Mouse (Mus musculus) hindbrain, postnatal 0 days (tissue): Measurements from ENCODE around the gene Trcg1. TPM values are rescaled to one million over a fixed set of nuclear protein-coding genes. Genes with fewer than 3 reads are reported as not detected.
A peak's percentile ranks its signal among the peaks of the same experiment; 100 is the strongest.

Experiments used
- ATAC-seq: fragments of 200-750 bp; cut with Nextera tagmentation; 2 replicates; pipeline ENCODE4 v1.8.0; 2017; ENCODE audit warnings: mild to moderate bottlenecking, moderate TSS enrichment, moderate library complexity
- DNase-seq: peaks from one replicate; pipeline ENCODE4 v3.0.0-alpha.2; 2015; ENCODE audit warnings: low spot score
- H3K27ac ChIP-seq: fragments of 300-500 bp; sonication (generic); 2 replicates; pipeline ENCODE4 v1.5.1; 2014; ENCODE audit warnings: mild to moderate bottlenecking
- H3K27me3 ChIP-seq: fragments of 300-500 bp; sonication (generic); 2 replicates; pipeline ENCODE4 v1.6.1; 2014; ENCODE audit warnings: low read length, mixed read lengths; ENCODE audit not compliant: insufficient read depth
- H3K36me3 ChIP-seq: fragments of 300-500 bp; sonication (generic); 2 replicates; pipeline ENCODE4 v1.6.1; 2014; ENCODE audit warnings: low read length, mixed read lengths; ENCODE audit not compliant: insufficient read depth
- H3K4me1 ChIP-seq: fragments of 300-500 bp; sonication (generic); 2 replicates; pipeline ENCODE4 v1.6.1; 2014; ENCODE audit warnings: antibody characterized with exemption, low read length, mixed read lengths; ENCODE audit not compliant: insufficient read depth
- H3K4me2 ChIP-seq: fragments of 300-500 bp; sonication (generic); 2 replicates; pipeline ENCODE4 v1.6.1; 2014; ENCODE audit warnings: low read depth, mild to moderate bottlenecking, low read length, moderate library complexity, mixed read lengths
- H3K4me3 ChIP-seq: fragments of 300-500 bp; sonication (generic); 2 replicates; pipeline ENCODE4 v1.5.1; 2014; ENCODE audit warnings: low read length
- H3K9ac ChIP-seq: fragments of 300-500 bp; sonication (generic); replicated peaks from 2 replicates; pipeline ENCODE4 v1.6.1; 2014; ENCODE audit warnings: mild to moderate bottlenecking, low read length, moderate library complexity, mixed read lengths
- H3K9me3 ChIP-seq: fragments of 300-500 bp; sonication (generic); 2 replicates; pipeline ENCODE4 v1.6.1; 2016; ENCODE audit warnings: low read length, mixed read lengths
- CTCF ChIP-seq: IDR thresholded peaks from 2 replicates; pipeline ENCODE4 v1.5.1; 2016; ENCODE audit warnings: antibody characterized with exemption, control low read depth, low read depth
- WGBS: fragments of 180-500 bp; shearing (Covaris S2); extraction: QIAGEN DNeasy Blood & Tissue Kit; methylation state at CpG from one replicate; pipeline ENCODE4 v1.1.7; 2014; 5-methylcytosine and 5-hydroxymethylcytosine counted together
- polyA plus RNA-seq: library from polyadenylated mRNA; unstranded; fragments of >200 nt; fragmentation: Nextera tagmentation; extraction: Ambion mirVana; gene quantifications from 2 replicates; pipeline ENCODE4 v1.2.1, GENCODE M21; 2015
- total RNA-seq: library from RNA; depleted of rRNA; stranded (reverse); fragments of >200 nt; gene quantifications from 2 replicates; pipeline ENCODE4 v1.2.3, GENCODE M21; 2014

Trcg1 gene
- total and polyA plus RNA-seq, 2 experiments from 2014 or later, result not detected

GRCm38 (mm10) chr9:57260940-57261339 is 24.6 kb downstream of the Trcg1 start:
- TF ChIP-seq CTCF, result no peak
- Histone ChIP-seq H3K27ac (no peak overlapping the region), H3K9ac (peak overlapping the region; percentile 67; the same call in 1 of the 2 replicates), H3K4me1 (no peaks in the 10 kb centered on the region; the same call in 1 of the 2 replicates), H3K9me3 (no peaks in the 10 kb centered on the region), H3K4me3 (peak overlapping the region; percentile 70), H3K36me3 (no peaks in the 10 kb centered on the region), H3K4me2 (peak overlapping the region; percentile 97), H3K27me3 (no peaks in the 10 kb centered on the region)
- 32% methylated on average over 12 of the region's 12 CpGs for WGBS
- DNase-seq (no peak), ATAC-seq (no peak)

GRCm38 (mm10) chr9:57261516-57261912 is 25.2 kb downstream of the Trcg1 start:
- TF ChIP-seq CTCF, result no peak
- Histone ChIP-seq H3K4me1 (no peaks in the 10 kb centered on the region; the same call in 1 of the 2 replicates), H3K9me3 (no peaks in the 10 kb centered on the region), H3K27me3 (no peaks in the 10 kb centered on the region), H3K27ac (peak overlapping the region; percentile 69; the same call in 1 of the 2 replicates), H3K4me2 (peak overlapping the region; percentile 97), H3K4me3 (peak overlapping the region; percentile 70), H3K36me3 (no peaks in the 10 kb centered on the region), H3K9ac (peak overlapping the region; percentile 67)
- 2% methylated on average over 26 of the region's 26 CpGs for WGBS
- DNase-seq (peak; percentile 32), ATAC-seq (peak; percentile 11)

- no peaks in the 10 kb centered on the region for H3K9me3 ChIP-seq
- WGBS, result under 1% methylated on average over 68 of the region's 87 CpGs
- no peaks in the 10 kb centered on the region for H3K36me3 ChIP-seq
- DNase-seq, result peak; percentile 67
- peak within 1 kb of the TSS; percentile 97 for H3K4me2 ChIP-seq
- ATAC-seq, result peak; percentile 78
- H3K9ac ChIP-seq, result peak within 1 kb of the TSS; percentile 67
- no peak; the same call in 1 of the 2 replicates for TF ChIP-seq CTCF
- peak within 1 kb of the TSS; percentile 69 for H3K27ac ChIP-seq
- H3K4me1 ChIP-seq, result peaks cover 1% of the 10 kb centered on the region; the same call in 1 of the 2 replicates
- H3K27me3 ChIP-seq, result no peaks in the 10 kb centered on the region
- peak within 1 kb of the TSS; percentile 70 for H3K4me3 ChIP-seq
Measured at GRCm38 (mm10) chr9:57261913-57262794, 25.8 kb downstream of the Trcg1 start, which contains the start of gene 1700017B05Rik. Gene 1700017B05Rik, minus strand, starts transcription at chr9:57262612.

- WGBS, result 52% methylated on average over 13 of the region's 13 CpGs
- no peak for TF ChIP-seq CTCF
- no peaks in the 10 kb centered on the region for H3K27me3 ChIP-seq
Measured at GRCm38 (mm10) chr9:57262795-57263684, 26.7 kb downstream of the Trcg1 start.

GRCm38 (mm10) chr9:57265125-57265524 is 28.8 kb downstream of the Trcg1 start:
- no peak for TF ChIP-seq CTCF
- ATAC-seq, result no peak
- no peaks in the 10 kb centered on the region for H3K9me3 ChIP-seq
- DNase-seq, result no peak
- H3K4me2 ChIP-seq, result no peak overlapping the region
- H3K27ac ChIP-seq, result no peak overlapping the region
- no peaks in the 10 kb centered on the region for H3K27me3 ChIP-seq
- H3K4me1 ChIP-seq, result peaks cover 5% of the 10 kb centered on the region; the same call in 1 of the 2 replicates
- 38% methylated on average over 5 of the region's 5 CpGs for WGBS
- no peaks in the 10 kb centered on the region for H3K36me3 ChIP-seq
- H3K9ac ChIP-seq, result no peak overlapping the region
- H3K4me3 ChIP-seq, result no peak overlapping the region

More at GRCm38 (mm10) chr9:57262795-57263684, 26.7 kb downstream of the Trcg1 start:
- peaks cover 5% of the 10 kb centered on the region; the same call in 1 of the 2 replicates for H3K4me1 ChIP-seq
- no peak overlapping the region for H3K27ac ChIP-seq
- no peak for ATAC-seq
- no peaks in the 10 kb centered on the region for H3K9me3 ChIP-seq
- peak overlapping the region; percentile 70 for H3K4me3 ChIP-seq
- H3K9ac ChIP-seq, result peak overlapping the region; percentile 67
- no peak for DNase-seq
- peak overlapping the region; percentile 97 for H3K4me2 ChIP-seq
- H3K36me3 ChIP-seq, result no peaks in the 10 kb centered on the region

- 35% methylated on average over 5 of the region's 5 CpGs for WGBS
Measured at GRCm38 (mm10) chr9:57267421-57267820, 31.1 kb downstream of the Trcg1 start.

More at GRCm38 (mm10) chr9:57267421-57267820, 31.1 kb downstream of the Trcg1 start:
- no peak overlapping the region for H3K4me2 ChIP-seq
- H3K4me3 ChIP-seq, result no peak overlapping the region
- no peak for ATAC-seq
- no peaks in the 10 kb centered on the region for H3K9me3 ChIP-seq
- H3K9ac ChIP-seq, result no peak overlapping the region
- DNase-seq, result no peak
- no peak overlapping the region for H3K27ac ChIP-seq
- H3K36me3 ChIP-seq, result no peaks in the 10 kb centered on the region
- H3K4me1 ChIP-seq, result peaks cover 5% of the 10 kb centered on the region; the same call in 1 of the 2 replicates
- no peaks in the 10 kb centered on the region for H3K27me3 ChIP-seq
- TF ChIP-seq CTCF, result no peak
